Mouse (Mus musculus): ENCODE results near the gene Ptn.

The Ptn gene

GRCm38 (mm10) chr6:36809747-36810285, at the start of gene Ptn:
Ptn (minus strand) TSS chr6:36810220.
- peak; percentile 50 for DNase-seq (ENCODE audit: low spot score)

- DNase-seq (ENCODE audit: low spot score) = no peak
Observed at GRCm38 (mm10) chr6:36858258-36859041, 48.4 kb upstream of the Ptn start.

GRCm38 (mm10) chr6:36857627-36858257, 47.7 kb upstream of the Ptn start:
- DNase-seq (ENCODE audit: low spot score) = no peak

- peak; percentile 13 for DNase-seq (ENCODE audit: low spot score)
Observed at GRCm38 (mm10) chr6:36850422-36851129, 40.6 kb upstream of the Ptn start.

- DNase-seq (ENCODE audit: low spot score) = no peak
Observed at GRCm38 (mm10) chr6:36845288-36845687, 35.3 kb upstream of the Ptn start.

GRCm38 (mm10) chr6:36844258-36844657, 34.2 kb upstream of the Ptn start:
- DNase-seq (ENCODE audit: low spot score) = no peak

GRCm38 (mm10) chr6:36843031-36843488, 33.0 kb upstream of the Ptn start:
- no peak for DNase-seq (ENCODE audit: low spot score)

GRCm38 (mm10) chr6:36842101-36842922, 32.3 kb upstream of the Ptn start:
- DNase-seq (ENCODE audit: low spot score) = no peak

GRCm38 (mm10) chr6:36841701-36842100, 31.7 kb upstream of the Ptn start:
- DNase-seq (ENCODE audit: low spot score) = no peak

- DNase-seq (ENCODE audit: low spot score) = no peak
Observed at GRCm38 (mm10) chr6:36841174-36841573, 31.2 kb upstream of the Ptn start.

GRCm38 (mm10) chr6:36838747-36839146, 28.7 kb upstream of the Ptn start:
- no peak for DNase-seq (ENCODE audit: low spot score)

- no peak for DNase-seq (ENCODE audit: low spot score)
Observed at GRCm38 (mm10) chr6:36835351-36835750, 25.3 kb upstream of the Ptn start.

GRCm38 (mm10) chr6:36834695-36835265, 24.8 kb upstream of the Ptn start:
- no peak for DNase-seq (ENCODE audit: low spot score)

GRCm38 (mm10) chr6:36832681-36833080, 22.7 kb upstream of the Ptn start:
- DNase-seq (ENCODE audit: low spot score) = no peak

- no peak for DNase-seq (ENCODE audit: low spot score)
Observed at GRCm38 (mm10) chr6:36832207-36832606, 22.2 kb upstream of the Ptn start.

- no peak for DNase-seq (ENCODE audit: low spot score)
Observed at GRCm38 (mm10) chr6:36830371-36830925, 20.4 kb upstream of the Ptn start.

- DNase-seq (ENCODE audit: low spot score) = no peak
Observed at GRCm38 (mm10) chr6:36819784-36820050, 9.7 kb upstream of the Ptn start.

- DNase-seq (ENCODE audit: low spot score) = no peak
Observed at GRCm38 (mm10) chr6:36819019-36819783, 9.2 kb upstream of the Ptn start.

- DNase-seq (ENCODE audit: low spot score) = no peak
Observed at GRCm38 (mm10) chr6:36818281-36819018, 8.4 kb upstream of the Ptn start.

GRCm38 (mm10) chr6:36816666-36817065, 6.6 kb upstream of the Ptn start:
- no peak for DNase-seq (ENCODE audit: low spot score)

Data from yolk sac, embryonic 10.5 days (tissue).